Mouse (Mus musculus) bone marrow, adult 2 months (tissue): ENCODE results near the gene Asns. TPM values are rescaled to one million over a fixed set of nuclear protein-coding genes. Genes with fewer than 3 reads are reported as not detected.

Experiments
- H3K27ac ChIP-seq: fragments of 200-500 bp; 2 replicates; pipeline ENCODE4 v1.5.1; 2012; ENCODE audit warnings: low read depth, mild to moderate bottlenecking, control low read depth, inconsistent platforms, low read length; ENCODE audit not compliant: control insufficient read depth, poor library complexity, insufficient read depth
- H3K4me1 ChIP-seq: fragments of 200-500 bp; 2 replicates; pipeline ENCODE4 v1.6.1; 2011; ENCODE audit warnings: low read length; ENCODE audit not compliant: control insufficient read depth, insufficient read depth
- H3K4me3 ChIP-seq: fragments of 200-500 bp; replicated peaks from 2 replicates; pipeline ENCODE3; 2011; ENCODE audit warnings: mild to moderate bottlenecking, low read depth, low read length, control low read depth; ENCODE audit not compliant: control insufficient read depth
- CTCF ChIP-seq: fragments of 200-500 bp; IDR thresholded peaks from 2 replicates; pipeline ENCODE4 v1.5.1; 2011; ENCODE audit warnings: low read length, control low read depth; ENCODE audit not compliant: control insufficient read depth, insufficient read depth
- POLR2A ChIP-seq: fragments of 200-500 bp; IDR thresholded peaks from 2 replicates; pipeline ENCODE4 v1.6.1; 2011; ENCODE audit warnings: low read depth, mild to moderate bottlenecking, control low read depth, low read length, borderline replicate concordance; ENCODE audit not compliant: control insufficient read depth
- WGBS: fragments of 180-500 bp; shearing (Covaris S2); methylation state at CpG from one replicate; pipeline ENCODE4 v1.1.7; 2018; 5-methylcytosine and 5-hydroxymethylcytosine counted together
- polyA plus RNA-seq: library from polyadenylated mRNA; stranded (reverse); fragments of >200 nt; gene quantifications from 2 replicates; pipeline ENCODE4 v1.2.4, GENCODE M21; 2011; ENCODE audit warnings: low replicate concordance; ENCODE audit not compliant: missing spikeins, insufficient read depth, insufficient read length

Asns gene
- polyA plus RNA-seq, 1 experiment, result 83.5 TPM

- H3K4me1 ChIP-seq, result peaks cover 3% of the 10 kb centered on the region; the same call in 1 of the 2 replicates
- TF ChIP-seq CTCF (no peak), POLR2A (no peak)
- 75% methylated on average over 5 of the region's 5 CpGs for WGBS
- H3K4me3 ChIP-seq, result no peak overlapping the region
- no peak overlapping the region for H3K27ac ChIP-seq
Measured at GRCm38 (mm10) chr6:7693666-7694065, 612 bp upstream of the Asns start.

GRCm38 (mm10) chr6:7692451-7692850 lies 603 bp downstream of the Asns start:
- Histone ChIP-seq H3K4me3 (peak overlapping the region; percentile 75), H3K4me1 (peaks cover 4% of the 10 kb centered on the region; the same call in 1 of the 2 replicates), H3K27ac (peak overlapping the region; percentile 60)
- 4% methylated on average over 12 of the region's 12 CpGs for WGBS
- TF ChIP-seq POLR2A, result no peak
- TF ChIP-seq CTCF, result no peak

DNA sequence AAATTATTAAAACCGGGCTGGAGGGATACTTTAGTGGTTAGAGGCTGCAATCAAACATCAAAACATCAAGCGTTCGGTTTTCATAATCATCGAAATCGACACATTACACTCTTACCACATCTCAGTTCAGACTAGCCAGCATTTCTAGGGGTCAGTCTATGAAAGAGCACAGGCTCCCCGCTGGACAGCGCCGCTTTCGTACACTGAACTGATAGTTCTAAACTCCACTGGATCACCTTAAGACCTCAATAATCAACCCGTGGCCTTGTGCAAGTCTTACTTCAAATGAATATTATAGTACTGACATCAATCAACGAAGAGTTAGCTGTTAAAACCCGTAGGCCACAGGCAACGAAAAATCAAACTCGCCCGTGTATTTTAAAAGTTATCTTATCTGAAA lies 1.0 kb downstream of the Asns start:
- Histone ChIP-seq H3K27ac (no peak overlapping the region), H3K4me1 (peaks cover 4% of the 10 kb centered on the region; the same call in 1 of the 2 replicates), H3K4me3 (peak overlapping the region; percentile 21)
- TF ChIP-seq POLR2A (no peak), CTCF (no peak)
- WGBS, result 54% methylated on average over 15 of the region's 15 CpGs

GRCm38 (mm10) chr6:7690456-7690855 lies 2.6 kb downstream of the Asns start:
- WGBS, result 67% methylated on average over 9 of the region's 9 CpGs
- H3K4me1 ChIP-seq, result peaks cover 4% of the 10 kb centered on the region; the same call in 1 of the 2 replicates
- no peak overlapping the region for H3K27ac ChIP-seq
- TF ChIP-seq CTCF, result no peak
- TF ChIP-seq POLR2A, result no peak
- no peak overlapping the region for H3K4me3 ChIP-seq

DNA sequence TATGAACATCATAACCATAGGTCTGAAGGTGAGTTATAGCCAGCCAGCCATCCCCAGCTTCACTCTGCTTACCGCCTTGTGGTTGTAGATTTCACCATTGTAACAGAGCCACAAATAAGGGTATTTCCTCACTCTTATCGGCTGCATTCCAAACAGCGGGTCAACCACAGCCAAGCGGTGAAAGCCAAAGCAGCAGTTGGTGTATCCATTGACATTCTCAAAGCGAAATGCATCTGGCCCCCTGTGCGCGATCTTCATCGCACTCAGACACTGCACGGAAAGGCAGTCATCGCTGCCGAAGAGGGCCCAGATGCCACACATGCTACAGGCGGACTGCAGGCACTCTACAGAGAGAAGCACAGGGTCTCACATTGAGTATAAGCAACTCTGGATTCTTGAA lies 3.9 kb downstream of the Asns start:
- no peak overlapping the region for H3K27ac ChIP-seq

DNA sequence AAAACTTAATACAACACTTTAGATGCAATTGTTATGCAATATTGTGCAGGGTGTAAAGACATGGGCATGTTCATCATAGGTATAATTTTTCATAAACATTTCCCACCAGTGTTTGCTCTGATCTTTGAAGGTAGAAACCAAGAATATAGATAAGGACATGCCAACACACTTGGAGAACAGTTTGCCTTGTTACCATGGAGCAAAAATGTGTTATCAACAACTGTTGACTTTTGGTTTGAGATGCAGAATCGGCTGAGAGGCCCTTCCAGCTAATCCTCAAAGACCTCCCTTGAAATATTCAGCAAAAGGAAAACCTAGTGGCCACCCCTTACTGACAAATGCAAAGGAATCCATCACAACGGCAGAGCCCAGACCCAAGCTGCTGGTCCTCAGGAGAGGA lies 7.0 kb downstream of the Asns start:
- 63% methylated on average over 2 of the region's 2 CpGs for WGBS
- TF ChIP-seq CTCF, result no peak
- Histone ChIP-seq H3K4me3 (no peak overlapping the region), H3K27ac (no peak overlapping the region), H3K4me1 (peaks cover 4% of the 10 kb centered on the region; the same call in 1 of the 2 replicates)

More for the DNA sequence above, 3.9 kb downstream of the Asns start:
- WGBS, result 61% methylated on average over 12 of the region's 12 CpGs
- Histone ChIP-seq H3K4me1 (peaks cover 4% of the 10 kb centered on the region; the same call in 1 of the 2 replicates), H3K4me3 (no peak overlapping the region)
- TF ChIP-seq POLR2A, result no peak
- no peak for TF ChIP-seq CTCF

- Histone ChIP-seq H3K4me1 (no peaks in the 10 kb centered on the region), H3K4me3 (no peak overlapping the region), H3K27ac (no peak overlapping the region)
- TF ChIP-seq POLR2A (no peak), CTCF (no peak)
- WGBS, result 85% methylated on average over 8 of the region's 8 CpGs
Measured at GRCm38 (mm10) chr6:7676194-7676901, 16.7 kb downstream of the Asns start.

GRCm38 (mm10) chr6:7672438-7673253 lies 20.4 kb downstream of the Asns start:
- H3K4me1 ChIP-seq, result no peaks in the 10 kb centered on the region
- no peak for TF ChIP-seq POLR2A
- no peak for TF ChIP-seq CTCF
- WGBS, result 81% methylated on average over 10 of the region's 10 CpGs

GRCm38 (mm10) chr6:7671429-7671828 lies 21.6 kb downstream of the Asns start:
- TF ChIP-seq CTCF, result no peak
- TF ChIP-seq POLR2A, result no peak
- WGBS, result 44% methylated on average over 3 of the region's 3 CpGs
- H3K4me1 ChIP-seq, result no peaks in the 10 kb centered on the region
- H3K27ac ChIP-seq, result no peak overlapping the region
- no peak overlapping the region for H3K4me3 ChIP-seq

More at GRCm38 (mm10) chr6:7672438-7673253, 20.4 kb downstream of the Asns start:
- Histone ChIP-seq H3K4me3 (no peak overlapping the region), H3K27ac (no peak overlapping the region)
